Mouse (Mus musculus) E14TG2a.4 (cell line): ENCODE measurements around the gene Thsd7b.

Experiments used
- CTCF ChIP-seq: conservative IDR thresholded peaks from 2 replicates; pipeline ENCODE4 v1.5.1; 2014; ENCODE audit warnings: low read length
- NANOG ChIP-seq: IDR thresholded peaks from 2 replicates; pipeline ENCODE4 v1.6.1; 2014; ENCODE audit warnings: borderline replicate concordance, low read length, mixed read lengths
- POU5F1 ChIP-seq: IDR thresholded peaks from 2 replicates; pipeline ENCODE4 v1.6.1; 2014; ENCODE audit warnings: low read length, borderline replicate concordance

DNA sequence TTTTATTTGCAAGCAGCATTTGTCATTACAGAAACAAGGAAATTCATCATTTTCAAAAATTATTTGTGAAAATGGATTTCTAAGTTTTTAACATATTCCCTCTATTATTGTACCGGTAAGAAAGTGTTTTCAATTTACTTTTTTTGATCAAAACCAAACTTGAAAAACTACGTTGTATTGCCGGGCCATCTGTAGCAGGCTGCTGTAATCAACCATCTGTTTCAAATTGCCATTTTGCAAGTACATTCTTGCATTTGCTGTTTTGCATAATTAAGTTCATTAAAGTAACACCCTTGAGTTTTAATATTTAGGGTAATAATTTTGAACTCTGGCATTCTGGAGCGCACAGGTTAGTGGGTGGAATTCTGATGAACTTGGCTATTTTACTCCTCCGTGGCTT is 246.6 kb downstream of the Thsd7b start:
- no peak for TF ChIP-seq CTCF
- TF ChIP-seq NANOG: no peak
- no peak for TF ChIP-seq POU5F1
